Mouse (Mus musculus): ENCODE measurements at regions not wholly inside any gene's neighbourhood (a gene's known extent, or its start where the extent isn't known, plus 50 kb on each side); places are given as distances from the start of the nearest gene placed in this dataset.

DNA sequence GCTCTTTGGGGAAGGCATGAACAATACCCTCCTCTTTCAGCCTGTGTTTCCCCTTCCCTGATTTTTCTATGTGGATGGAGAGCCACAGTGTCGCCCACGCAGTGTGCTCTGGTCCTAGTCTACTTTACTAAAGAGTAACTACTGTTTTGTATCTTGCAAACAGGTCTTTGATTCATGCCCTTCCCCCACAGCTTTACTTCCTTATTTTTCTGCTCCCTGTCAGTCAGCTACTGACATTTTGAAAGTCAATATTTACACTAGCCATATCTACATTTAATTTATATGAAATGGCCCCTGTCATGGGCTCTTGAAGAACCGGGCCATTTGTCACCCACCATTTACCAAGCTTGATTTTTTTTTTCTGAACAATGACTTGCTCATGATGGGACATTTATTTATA is 168.7 kb upstream of the Stt3b start:
- intact Hi-C loops (cut with DNase I), result no loop called here
- DNase-seq, result no peak

DNA sequence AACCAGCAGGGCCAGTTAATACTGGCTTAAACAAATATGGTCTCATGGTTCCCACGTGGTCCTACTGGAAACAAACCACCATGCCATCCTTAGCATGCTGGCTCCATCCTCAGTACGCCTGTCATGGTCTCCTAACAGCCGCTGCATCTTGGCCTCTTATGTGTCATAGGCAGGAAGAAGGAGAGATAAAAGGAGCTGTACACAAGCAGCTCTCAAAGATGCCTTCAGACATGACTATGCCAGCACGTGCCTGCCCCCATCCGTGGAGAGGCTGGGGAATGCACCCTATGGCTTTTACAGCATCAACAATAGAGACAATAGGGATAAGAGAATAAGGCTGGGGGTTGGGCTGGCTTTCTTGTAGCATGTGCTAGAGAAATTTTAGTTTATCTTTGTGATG is 171.0 kb upstream of the Stt3b start:
- intact Hi-C loops (cut with DNase I), result no loop called here
- no peak for DNase-seq

DNA sequence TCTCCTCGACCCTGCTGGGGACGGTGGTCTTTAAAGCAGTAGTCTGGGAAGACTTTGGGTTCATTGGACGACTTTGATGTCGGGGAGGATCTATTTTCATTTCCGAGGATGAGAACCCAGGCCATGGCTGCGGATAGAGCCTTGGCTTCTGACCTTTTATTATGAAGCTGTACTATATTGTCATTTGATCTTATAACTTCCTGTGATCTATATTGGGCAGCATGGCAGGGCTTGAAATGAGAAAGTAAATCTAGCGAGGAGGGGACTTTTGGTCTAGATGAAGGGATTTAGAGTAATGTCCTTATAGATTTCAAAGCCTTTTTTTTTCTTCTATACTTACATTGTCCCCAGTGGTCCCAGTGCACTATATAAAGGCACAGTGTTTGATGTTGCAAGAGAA is 172.8 kb upstream of the Stt3b start:
- DNase-seq, result no peak
- intact Hi-C loops (cut with DNase I), result no loop called here

DNA sequence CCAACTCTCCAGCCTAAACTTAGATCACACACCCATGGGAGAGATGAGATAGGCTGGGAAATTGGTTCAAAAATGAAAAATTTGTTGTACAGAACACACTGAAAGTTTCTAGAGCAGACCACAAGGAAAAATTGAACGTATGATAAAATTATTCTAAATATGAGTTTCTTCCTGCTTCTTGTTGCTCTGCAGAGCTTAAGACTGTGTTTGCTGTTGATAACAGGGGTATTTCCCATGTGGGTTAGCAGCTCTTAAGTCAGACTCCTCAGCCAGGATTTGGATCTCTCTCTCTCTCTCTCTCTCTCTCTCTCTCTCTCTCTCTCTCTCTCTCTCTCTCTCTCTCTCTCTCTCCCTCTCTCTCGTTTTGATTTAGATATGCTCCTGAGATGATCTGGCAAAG is 173.5 kb upstream of the Stt3b start:
- DNase-seq, result no peak
- intact Hi-C loops (cut with DNase I), result no loop called here

DNA sequence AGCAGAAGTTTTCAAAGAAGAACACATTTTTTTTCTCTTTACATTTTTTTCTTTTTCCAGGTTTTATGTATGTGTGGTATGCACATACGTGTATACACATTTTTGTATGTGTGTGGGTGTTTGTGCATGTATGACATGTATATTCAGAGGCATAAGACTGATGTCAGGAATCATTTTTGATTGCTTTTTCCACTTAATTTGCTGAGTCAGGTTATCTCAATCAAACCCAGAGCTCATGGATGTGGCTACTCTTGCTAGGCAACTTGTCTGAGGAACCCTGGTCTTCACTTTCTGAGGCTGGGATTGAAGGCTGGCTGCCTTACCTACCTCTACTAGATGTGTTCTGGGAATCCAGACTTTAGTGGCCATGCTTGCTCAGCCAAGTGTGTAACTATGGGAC is 174.2 kb upstream of the Stt3b start:
- DNase-seq, result no peak
- intact Hi-C loops (cut with DNase I), result no loop called here

DNA sequence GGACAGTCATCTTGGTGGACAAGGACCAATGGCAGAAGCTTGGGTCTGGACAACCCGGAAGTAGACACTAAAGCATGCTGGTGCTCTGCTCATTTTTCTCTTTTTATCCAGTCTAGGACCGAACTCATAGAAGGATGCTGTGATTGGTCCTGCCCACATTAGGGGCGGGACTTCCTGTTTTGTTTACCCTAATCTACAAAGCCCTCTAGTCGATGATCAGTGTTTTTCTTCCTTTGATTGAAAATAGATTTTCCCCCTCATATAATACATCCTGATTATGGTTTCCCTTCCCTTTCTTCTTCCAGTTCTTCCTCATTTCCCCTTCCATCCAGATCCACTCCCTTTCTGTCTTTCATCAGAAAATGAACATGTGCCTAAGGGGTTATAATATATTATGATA is 175.0 kb upstream of the Stt3b start:
- intact Hi-C loops (cut with DNase I), result no loop called here
- no peak for DNase-seq

DNA sequence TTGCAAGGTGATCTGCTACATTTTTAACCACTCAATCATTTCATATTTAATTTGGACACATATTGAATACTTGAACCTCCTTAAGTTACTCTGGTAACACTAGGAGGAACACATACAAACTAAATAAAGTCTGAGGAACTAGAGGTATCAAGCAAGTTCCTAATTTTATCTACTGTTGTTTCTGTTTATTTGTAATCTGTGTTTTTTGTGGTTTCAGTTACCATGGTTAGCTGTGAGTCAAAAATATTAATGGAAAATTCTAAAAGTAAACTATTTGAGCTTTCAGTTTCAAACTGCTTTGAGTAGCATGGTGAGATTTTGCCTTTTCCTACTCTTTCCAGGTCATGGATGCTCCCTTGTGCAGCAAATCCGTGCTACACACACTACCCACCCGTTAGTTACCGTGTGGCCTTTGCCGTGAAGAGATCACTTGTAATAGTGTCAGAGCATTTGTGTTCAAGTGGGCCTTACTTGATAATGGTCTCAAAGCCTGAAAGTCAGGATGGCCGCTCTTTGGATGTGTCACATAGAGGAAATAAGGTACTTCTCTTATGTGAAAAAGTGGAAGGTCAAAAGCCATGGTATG is 177.0 kb upstream of the Stt3b start:
- intact Hi-C loops (cut with DNase I), result no loop called here

DNA sequence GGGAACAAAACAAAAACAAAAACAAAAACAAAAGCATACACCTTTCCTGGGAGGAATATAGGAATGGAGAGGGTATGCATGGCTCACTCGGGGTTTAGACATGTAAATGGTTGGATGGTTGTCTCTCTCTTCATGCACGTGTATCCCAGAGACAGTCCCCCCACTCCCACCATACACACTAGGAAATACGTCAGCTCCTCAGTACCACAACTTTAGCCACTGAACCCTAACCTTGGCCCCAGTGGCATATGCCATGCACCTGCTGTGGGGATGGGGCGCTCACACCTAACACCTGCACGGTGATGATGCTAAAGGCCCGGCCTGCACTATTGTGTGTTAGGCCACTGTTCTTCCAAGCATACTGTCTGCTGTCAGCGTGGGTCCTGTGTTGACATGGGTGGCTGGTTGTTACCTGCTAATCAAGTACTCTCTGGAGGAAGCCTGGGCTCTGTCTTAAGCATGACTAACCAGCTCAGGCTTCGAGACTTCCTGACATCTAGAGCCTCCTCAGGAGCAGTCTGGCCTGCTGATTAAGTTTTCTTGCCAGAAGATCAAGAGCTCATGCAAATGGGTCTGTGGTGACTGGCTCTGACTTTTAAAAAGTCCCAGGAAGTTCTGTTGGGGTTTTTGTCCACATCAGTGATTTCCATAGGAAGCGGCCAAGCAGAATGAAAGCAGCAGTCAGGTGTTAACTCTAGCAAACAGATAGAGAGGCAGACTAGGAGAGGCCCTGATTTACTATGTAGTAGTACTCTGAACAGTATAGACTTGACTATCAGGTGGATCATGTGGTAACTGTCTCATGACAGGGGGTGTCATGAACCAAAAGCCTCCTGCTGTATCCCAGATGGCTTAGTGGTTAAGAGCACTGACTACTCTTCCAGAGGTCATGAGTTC is 178.9 kb upstream of the Stt3b start:
- no peak for DNase-seq
- intact Hi-C loops (cut with DNase I), result no loop called here

More for the DNA sequence above, 177.0 kb upstream of the Stt3b start:
- no peak for DNase-seq

DNA sequence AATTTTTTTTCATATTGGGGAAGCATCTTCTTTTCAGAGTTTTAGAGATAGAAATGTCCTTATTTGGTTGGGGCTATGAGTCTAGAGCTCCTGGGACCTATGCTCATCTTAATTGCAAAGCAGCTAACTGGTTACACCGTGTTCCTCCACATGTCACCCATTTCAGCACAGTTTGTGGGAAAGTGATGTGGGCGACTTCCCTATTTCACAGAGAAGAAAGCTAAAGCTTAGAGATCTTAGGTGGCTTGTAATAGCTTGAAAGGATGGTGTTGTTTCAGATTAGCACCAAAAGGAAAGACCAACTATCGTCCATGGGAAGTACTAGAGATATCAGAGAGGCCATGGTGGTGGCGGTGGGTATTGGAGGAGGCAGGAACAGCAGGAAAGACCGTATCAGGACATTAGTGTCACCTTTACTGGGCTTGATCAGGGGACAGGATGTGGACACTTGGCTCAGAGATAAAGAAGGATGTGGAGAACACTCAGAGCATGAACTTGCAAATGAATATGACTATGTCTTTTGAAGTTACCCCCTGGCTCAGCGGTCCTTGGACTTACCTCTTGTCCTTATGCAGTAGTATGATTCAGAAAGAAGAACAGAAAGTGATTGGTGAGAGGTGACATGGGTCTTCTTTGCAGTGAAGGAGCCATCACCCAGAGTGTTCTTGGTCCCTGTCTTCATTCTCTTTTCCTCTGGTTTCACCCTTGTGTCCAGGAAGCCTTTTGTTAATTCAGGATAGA is 182.4 kb upstream of the Stt3b start:
- intact Hi-C loops (cut with DNase I), result no loop called here
- no peak for DNase-seq

DNA sequence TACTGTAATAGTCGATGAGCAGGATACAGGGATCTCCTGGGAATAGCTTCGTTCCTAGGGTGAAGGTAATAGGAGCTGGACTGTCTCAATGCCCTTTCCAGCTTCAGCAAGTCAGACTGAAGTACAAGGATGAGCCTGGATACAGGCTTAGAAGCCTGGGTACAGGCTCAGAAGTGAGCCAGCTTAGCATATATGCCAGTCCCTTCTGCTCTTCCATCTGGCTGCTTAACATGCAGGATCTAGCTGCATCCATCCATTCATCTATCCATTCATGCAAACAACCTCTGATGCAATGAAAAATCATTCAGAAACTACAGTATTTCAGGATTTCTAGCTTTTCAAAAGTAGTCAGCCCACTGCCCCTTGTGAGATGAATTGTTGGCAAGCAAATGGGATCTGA is 183.5 kb upstream of the Stt3b start:
- intact Hi-C loops (cut with DNase I), result no loop called here
- DNase-seq, result no peak

DNA sequence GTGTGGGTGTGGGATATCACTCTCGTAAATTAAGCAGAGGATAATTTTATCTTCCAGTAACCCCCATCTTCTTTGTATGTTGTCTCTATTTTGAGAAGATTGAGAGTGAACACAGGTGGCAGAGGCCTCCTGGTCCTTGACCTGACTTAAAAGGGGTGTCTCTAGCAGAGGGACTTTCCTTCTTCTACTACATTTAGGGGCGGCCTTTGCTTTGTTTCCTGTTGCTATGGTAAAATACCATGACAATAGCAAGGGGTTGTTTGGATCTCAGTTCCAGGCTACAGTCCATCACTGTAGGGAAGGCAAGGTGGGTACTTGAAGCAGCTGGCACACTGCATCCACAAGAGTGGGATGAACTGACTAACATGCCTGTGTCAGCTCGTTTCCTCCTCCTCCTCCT is 189.3 kb upstream of the Stt3b start:
- DNase-seq, result no peak
- intact Hi-C loops (cut with DNase I), result no loop called here

DNA sequence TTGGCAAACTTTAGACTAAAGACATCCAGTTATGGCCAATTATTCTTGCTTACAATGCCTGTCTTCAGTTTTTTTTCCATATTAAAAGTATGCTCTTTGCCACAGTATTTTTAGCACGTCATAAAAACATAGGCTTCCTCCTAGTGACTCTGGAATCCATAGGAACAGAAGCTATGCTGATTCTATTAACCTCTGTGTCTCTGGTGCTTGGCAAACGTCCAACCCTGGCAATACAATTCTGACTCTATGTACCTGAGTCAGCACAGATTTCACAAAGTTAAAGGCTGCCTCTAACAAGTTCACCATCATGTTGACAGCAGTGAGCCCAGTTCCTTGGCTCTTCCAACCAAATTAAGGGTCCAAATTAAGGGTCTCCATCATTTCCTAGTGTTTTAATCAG is 194.6 kb upstream of the Stt3b start:
- DNase-seq, result no peak
- intact Hi-C loops (cut with DNase I), result no loop called here

DNA sequence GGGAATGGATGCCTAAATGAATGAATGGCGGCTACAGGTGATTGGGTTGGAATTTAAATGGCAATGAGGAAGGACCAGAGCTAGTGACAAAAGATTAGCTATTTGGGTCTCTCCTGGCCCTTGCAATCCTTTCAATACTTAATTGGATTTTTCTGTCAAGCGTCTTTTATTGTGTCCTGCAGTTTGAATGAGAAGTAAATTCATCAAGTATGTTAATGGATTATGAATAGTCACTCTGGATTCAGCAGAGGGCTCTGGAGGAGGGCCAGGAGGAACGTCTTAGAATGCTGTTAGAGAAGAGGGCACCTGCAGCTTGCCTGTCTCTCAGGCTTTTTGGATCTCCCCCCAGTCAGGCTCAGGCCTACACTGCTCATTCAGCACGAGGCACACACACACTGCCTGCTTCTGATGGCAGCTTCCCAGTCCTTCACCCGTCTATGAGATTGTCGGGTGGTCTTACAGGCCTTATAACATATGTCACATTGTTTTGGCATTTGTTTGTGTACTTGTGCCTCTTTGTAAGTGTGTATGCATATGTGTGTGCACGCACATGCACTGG is 197.0 kb upstream of the Stt3b start:
- intact Hi-C loops (cut with DNase I), result no loop called here
- DNase-seq, result no peak

DNA sequence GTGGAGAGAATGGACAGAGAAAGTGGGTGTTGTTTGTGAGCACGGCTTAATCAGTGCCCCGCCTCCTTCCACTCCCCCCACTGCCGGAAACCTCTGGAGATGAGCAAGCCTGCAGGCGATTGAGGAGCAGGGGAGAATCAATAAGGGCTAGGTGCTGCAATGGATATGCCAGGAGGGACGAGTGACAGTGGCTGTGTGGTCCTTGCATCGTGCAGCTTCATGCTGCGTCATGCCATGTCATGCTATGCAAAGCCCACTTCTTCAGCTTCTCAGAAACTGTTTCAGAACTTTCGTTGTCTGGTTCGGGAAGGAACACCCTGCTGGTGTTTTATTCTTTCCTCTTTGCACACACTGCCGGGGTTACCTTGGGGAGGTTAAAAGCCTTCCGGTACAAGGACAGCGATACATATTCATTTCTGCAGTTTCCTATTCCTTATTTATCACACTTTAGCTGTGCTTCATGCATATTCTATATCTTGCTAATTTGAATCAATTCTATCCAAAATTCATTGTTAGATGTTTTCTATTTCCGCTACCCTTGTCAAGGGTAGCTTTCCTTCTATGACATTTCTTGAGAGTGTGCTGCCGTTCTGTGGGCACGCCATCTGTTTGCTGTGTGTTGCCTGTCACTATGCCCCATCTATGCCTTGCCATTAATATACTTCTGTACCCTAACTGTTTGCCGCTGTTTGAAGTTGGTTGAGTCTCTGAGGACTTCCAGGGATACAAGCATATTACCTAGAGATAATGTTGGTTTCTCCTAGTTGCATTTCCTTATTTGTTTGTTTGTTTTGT is 202.8 kb upstream of the Stt3b start:
- DNase-seq, result no peak
- intact Hi-C loops (cut with DNase I), result no loop called here

DNA sequence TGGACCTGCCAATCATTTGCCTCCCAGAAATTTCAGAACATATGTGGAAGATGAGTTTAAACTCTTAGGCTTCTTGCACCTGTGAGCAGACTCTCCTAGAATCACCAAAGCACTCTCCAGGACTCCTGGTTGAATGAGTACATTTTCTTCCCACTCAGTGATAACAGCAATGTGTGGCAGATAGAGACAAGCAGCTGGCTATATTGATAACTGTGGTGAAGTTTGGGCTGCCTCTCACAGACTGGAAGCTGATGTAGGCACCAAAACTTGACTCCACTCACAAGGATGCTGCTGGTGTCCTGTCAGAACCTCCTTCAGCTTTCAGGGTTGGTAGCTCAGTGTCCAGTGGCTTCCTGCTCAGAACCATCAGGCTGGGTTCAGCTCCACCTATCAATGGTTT is 207.7 kb upstream of the Stt3b start:
- no peak for DNase-seq
- intact Hi-C loops (cut with DNase I), result no loop called here

DNA sequence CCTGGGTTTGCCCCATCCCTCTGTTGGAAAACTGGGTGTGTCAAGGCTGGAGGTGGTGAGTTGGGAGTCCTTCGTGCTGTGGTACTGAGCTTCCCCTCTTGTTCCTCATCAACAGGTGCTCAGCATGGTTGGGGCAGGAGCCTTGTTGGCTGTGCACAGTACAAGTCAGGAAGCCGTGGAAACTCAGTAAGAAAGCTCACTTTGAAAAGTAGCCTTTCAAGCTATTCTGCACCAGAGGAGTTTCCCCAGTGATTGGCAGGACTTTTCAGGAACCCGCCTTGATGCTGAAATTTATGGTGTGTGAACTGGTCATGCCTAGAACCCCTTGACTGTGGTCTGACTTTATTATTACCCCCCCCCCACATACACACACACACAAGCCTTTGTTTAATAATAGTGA is 213.9 kb upstream of the Stt3b start:
- intact Hi-C loops (cut with DNase I), result no loop called here
- no peak for DNase-seq

DNA sequence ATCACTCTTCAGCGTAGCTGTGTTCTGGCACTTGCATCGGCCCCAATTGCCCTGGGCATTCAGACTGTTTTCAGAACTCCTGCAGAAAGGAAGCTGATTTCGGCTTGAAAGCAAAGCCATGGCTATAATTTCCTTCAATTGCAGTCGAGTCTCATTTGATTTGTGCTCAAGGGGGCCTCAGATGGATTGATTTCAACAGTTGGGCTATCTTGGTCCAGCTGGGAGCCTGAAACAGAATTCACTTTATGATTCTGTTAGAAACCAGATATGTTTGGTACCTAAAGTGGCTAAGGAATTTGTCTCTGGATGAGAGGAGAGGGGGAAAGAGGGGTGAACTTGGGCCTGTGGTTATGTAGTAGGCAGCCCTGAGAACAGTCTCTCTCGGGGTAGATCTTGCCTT is 214.4 kb upstream of the Stt3b start:
- intact Hi-C loops (cut with DNase I), result no loop called here
- no peak for DNase-seq

DNA sequence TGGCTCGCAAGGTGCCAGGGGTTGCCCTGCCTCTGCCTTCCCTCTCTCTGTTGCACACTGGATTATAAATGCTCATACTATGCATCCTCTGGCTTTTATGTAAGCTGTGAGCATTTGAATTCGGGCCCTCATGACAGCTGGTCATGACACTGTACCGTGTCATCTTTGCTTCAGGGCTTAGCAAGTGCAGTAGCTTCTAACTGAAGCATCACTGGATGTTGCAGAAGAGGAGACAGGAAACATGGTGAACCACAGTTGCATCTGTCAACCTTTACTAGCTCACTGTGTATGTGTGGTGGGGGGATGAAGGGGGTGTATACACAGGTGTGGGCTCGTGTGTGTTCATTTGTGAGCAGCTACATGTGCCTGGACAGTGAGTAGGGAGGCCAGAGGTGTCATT is 216.1 kb upstream of the Stt3b start:
- DNase-seq, result no peak
- intact Hi-C loops (cut with DNase I), result no loop called here

DNA sequence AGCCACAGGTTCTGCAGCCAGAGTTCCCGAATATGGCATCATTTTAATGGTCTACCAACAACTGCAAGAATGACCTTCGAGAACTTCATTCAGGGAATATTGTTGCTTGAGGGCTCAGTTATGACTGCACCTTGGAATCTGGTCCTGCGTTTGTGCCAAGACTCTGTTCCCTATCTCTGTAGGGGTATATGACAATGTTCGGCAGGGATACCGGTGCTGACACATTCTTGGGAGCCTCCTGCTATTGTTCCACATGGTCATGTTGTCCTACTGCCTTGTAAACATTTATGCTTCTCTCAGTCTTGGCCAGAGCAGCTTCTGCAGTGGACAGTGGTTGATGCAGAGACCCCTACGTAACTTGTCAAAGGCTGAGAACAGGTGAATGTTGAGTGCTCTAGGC is 216.8 kb upstream of the Stt3b start:
- intact Hi-C loops (cut with DNase I), result no loop called here
- no peak for DNase-seq

DNA sequence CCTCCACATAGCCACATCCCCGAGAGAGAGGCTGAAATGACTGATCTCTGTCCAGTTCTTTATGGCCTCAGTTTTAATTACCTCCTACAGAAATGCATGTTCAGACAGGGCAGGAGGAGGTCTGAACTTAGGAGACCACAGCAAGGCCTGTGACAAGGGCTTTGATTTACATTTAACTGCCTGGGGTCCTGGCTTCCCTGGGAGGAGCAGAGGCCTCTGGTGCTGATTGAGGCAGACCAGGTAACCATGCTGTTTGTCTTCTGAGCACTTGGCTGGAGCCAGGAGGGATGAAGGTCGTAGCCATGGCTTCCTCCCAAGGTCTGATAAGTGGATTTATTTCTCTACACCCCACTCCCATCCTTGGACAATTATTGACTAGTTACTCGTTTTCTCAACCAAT is 224.0 kb upstream of the Stt3b start:
- intact Hi-C loops (cut with DNase I), result no loop called here

DNA sequence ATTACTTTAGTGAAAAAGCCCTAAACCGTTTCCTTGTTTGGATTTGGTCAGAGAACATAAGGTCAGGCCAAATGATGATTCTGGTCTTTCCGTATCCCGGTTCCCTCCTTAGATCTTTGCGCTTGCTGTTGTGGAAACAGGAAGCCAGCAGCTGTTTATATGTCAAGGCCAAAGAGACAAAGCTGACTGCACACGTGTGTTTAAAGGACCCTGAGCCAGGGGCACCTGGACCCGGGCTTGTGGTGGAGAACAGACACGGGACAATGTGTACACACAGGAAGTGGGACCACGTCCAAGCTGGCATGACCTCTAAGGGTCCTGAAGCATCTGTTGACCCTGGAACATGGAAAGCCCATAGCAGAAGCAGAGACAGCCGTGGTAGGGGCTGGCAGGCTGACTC is 233.4 kb upstream of the Stt3b start:
- peak in 1 of 2 experiments; percentile 4 for DNase-seq

More for the DNA sequence above, 224.0 kb upstream of the Stt3b start:
- no peak for DNase-seq

More for the DNA sequence above, 233.4 kb upstream of the Stt3b start:
- intact Hi-C loops (cut with DNase I), result no loop called here

Data from heart, postnatal 14 days (tissue).